Mouse (Mus musculus) neural tube, embryonic 13.5 days (tissue): ENCODE data around the gene Extl2. TPM values are rescaled to one million over a fixed set of nuclear protein-coding genes. Genes with fewer than 3 reads are reported as not detected.

Source experiments
- ATAC-seq: fragments of 200-750 bp; cut with Nextera tagmentation; 2 replicates; pipeline ENCODE4 v1.8.0; 2017; ENCODE audit warnings: low read depth, mild to moderate bottlenecking, moderate TSS enrichment, moderate library complexity
- H3K27ac ChIP-seq: fragments of 300-500 bp; sonication (generic); replicated peaks from 2 replicates; pipeline ENCODE4 v1.5.1; 2015; ENCODE audit warnings: moderate library complexity, mild to moderate bottlenecking, inconsistent platforms
- H3K27me3 ChIP-seq: fragments of 300-500 bp; sonication (generic); 2 replicates; pipeline ENCODE4 v1.6.1; 2015; ENCODE audit warnings: mild to moderate bottlenecking, inconsistent platforms
- H3K36me3 ChIP-seq: fragments of 300-500 bp; sonication (generic); 2 replicates; pipeline ENCODE4 v1.6.1; 2015; ENCODE audit warnings: mild to moderate bottlenecking, inconsistent platforms
- H3K4me1 ChIP-seq: fragments of 300-500 bp; sonication (generic); replicated peaks from 2 replicates; pipeline ENCODE4 v1.6.1; 2015; ENCODE audit warnings: inconsistent platforms
- H3K4me2 ChIP-seq: fragments of 300-500 bp; sonication (generic); 2 replicates; pipeline ENCODE4 v1.6.1; 2015; ENCODE audit warnings: inconsistent platforms, mild to moderate bottlenecking, moderate library complexity
- H3K4me3 ChIP-seq: fragments of 300-500 bp; sonication (generic); 2 replicates; pipeline ENCODE4 v1.5.1; 2015; ENCODE audit warnings: mild to moderate bottlenecking, inconsistent platforms
- H3K9ac ChIP-seq: fragments of 300-500 bp; sonication (generic); 2 replicates; pipeline ENCODE4 v1.6.1; 2015; ENCODE audit warnings: moderate library complexity, mild to moderate bottlenecking, inconsistent platforms
- H3K9me3 ChIP-seq: fragments of 300-500 bp; sonication (generic); 2 replicates; pipeline ENCODE4 v1.6.1; 2016; ENCODE audit warnings: inconsistent platforms
- WGBS: fragments of 180-500 bp; shearing (Covaris S2); methylation state at CpG from one replicate; pipeline ENCODE4 v1.1.7; 2015; 5-methylcytosine and 5-hydroxymethylcytosine counted together
- polyA plus RNA-seq: library from polyadenylated mRNA; unstranded; fragments of >200 nt; fragmentation: Nextera tagmentation; extraction: Ambion mirVana; gene quantifications from 2 replicates; pipeline ENCODE4 v1.2.1, GENCODE M21; 2015

The Extl2 gene
- polyA plus RNA-seq, 1 experiment from 2014 or later: 33.0 TPM

- H3K9ac ChIP-seq: no peak overlapping the region
- no peaks in the 10 kb centered on the region for H3K27me3 ChIP-seq
- H3K9me3 ChIP-seq: no peaks in the 10 kb centered on the region
- 41% methylated on average over 1 of the region's 1 CpGs for WGBS
- H3K36me3 ChIP-seq: peaks cover 66% of the 10 kb centered on the region
- no peak for ATAC-seq
- H3K4me1 ChIP-seq: no peaks in the 10 kb centered on the region
- H3K27ac ChIP-seq: no peak overlapping the region
- no peak overlapping the region for H3K4me3 ChIP-seq
- H3K4me2 ChIP-seq: no peak overlapping the region
Observed at GRCm38 (mm10) chr3:115979000-115979399, 28.3 kb upstream of the Extl2 start.

GRCm38 (mm10) chr3:115983217-115983616 lies 24.0 kb upstream of the Extl2 start:
- Histone ChIP-seq H3K9ac (no peak overlapping the region), H3K4me2 (no peak overlapping the region), H3K9me3 (no peaks in the 10 kb centered on the region), H3K27ac (no peak overlapping the region), H3K27me3 (no peaks in the 10 kb centered on the region), H3K4me1 (peaks cover 3% of the 10 kb centered on the region; the same call in 1 of the 2 replicates), H3K36me3 (peaks cover 62% of the 10 kb centered on the region), H3K4me3 (no peak overlapping the region)
- no peak for ATAC-seq
- 96% methylated on average over 8 of the region's 8 CpGs for WGBS

GRCm38 (mm10) chr3:115984653-115985052 lies 22.6 kb upstream of the Extl2 start:
- Histone ChIP-seq H3K9me3 (no peaks in the 10 kb centered on the region), H3K4me2 (no peak overlapping the region), H3K27ac (no peak overlapping the region), H3K4me1 (peaks cover 3% of the 10 kb centered on the region; the same call in 1 of the 2 replicates), H3K27me3 (no peaks in the 10 kb centered on the region), H3K36me3 (peaks cover 67% of the 10 kb centered on the region), H3K4me3 (no peak overlapping the region), H3K9ac (no peak overlapping the region)
- 96% methylated on average over 9 of the region's 9 CpGs for WGBS
- ATAC-seq: no peak

- H3K27ac ChIP-seq: no peak overlapping the region
- peak overlapping the region; percentile 12; the same call in 1 of the 2 replicates for H3K9ac ChIP-seq
- no peaks in the 10 kb centered on the region for H3K27me3 ChIP-seq
- 82% methylated on average over 9 of the region's 9 CpGs for WGBS
- no peak for ATAC-seq
- peaks cover 72% of the 10 kb centered on the region for H3K36me3 ChIP-seq
- H3K4me2 ChIP-seq: no peak overlapping the region
- H3K4me1 ChIP-seq: peaks cover 3% of the 10 kb centered on the region; the same call in 1 of the 2 replicates
- H3K9me3 ChIP-seq: no peaks in the 10 kb centered on the region
- no peak overlapping the region for H3K4me3 ChIP-seq
Observed at GRCm38 (mm10) chr3:115985183-115985892, 21.9 kb upstream of the Extl2 start.

- Histone ChIP-seq H3K36me3 (peaks cover 32% of the 10 kb centered on the region), H3K27me3 (no peaks in the 10 kb centered on the region)
- ATAC-seq: no peak
Observed at GRCm38 (mm10) chr3:115992103-115992502, 15.2 kb upstream of the Extl2 start.

GRCm38 (mm10) chr3:115992588-115992987 lies 14.7 kb upstream of the Extl2 start:
- H3K9ac ChIP-seq: no peak overlapping the region
- H3K9me3 ChIP-seq: no peaks in the 10 kb centered on the region
- WGBS: 71% methylated on average over 4 of the region's 4 CpGs
- H3K27ac ChIP-seq: no peak overlapping the region
- H3K4me2 ChIP-seq: no peak overlapping the region
- H3K27me3 ChIP-seq: no peaks in the 10 kb centered on the region
- H3K4me3 ChIP-seq: no peak overlapping the region
- ATAC-seq: no peak
- peaks cover 31% of the 10 kb centered on the region for H3K36me3 ChIP-seq
- no peaks in the 10 kb centered on the region for H3K4me1 ChIP-seq

More at GRCm38 (mm10) chr3:115992103-115992502, 15.2 kb upstream of the Extl2 start:
- H3K4me3 ChIP-seq: no peak overlapping the region
- no peak overlapping the region for H3K9ac ChIP-seq
- H3K9me3 ChIP-seq: no peaks in the 10 kb centered on the region
- no peak overlapping the region for H3K27ac ChIP-seq
- H3K4me2 ChIP-seq: no peak overlapping the region
- no peaks in the 10 kb centered on the region for H3K4me1 ChIP-seq
- WGBS: 90% methylated on average over 4 of the region's 4 CpGs

- Histone ChIP-seq H3K4me1 (no peaks in the 10 kb centered on the region), H3K27ac (no peak overlapping the region), H3K36me3 (peaks cover 33% of the 10 kb centered on the region), H3K9me3 (no peaks in the 10 kb centered on the region), H3K4me3 (no peak overlapping the region), H3K4me2 (no peak overlapping the region), H3K9ac (no peak overlapping the region), H3K27me3 (no peaks in the 10 kb centered on the region)
- WGBS: 59% methylated on average over 10 of the region's 10 CpGs
- no peak for ATAC-seq
Observed at GRCm38 (mm10) chr3:115993025-115993424, 14.2 kb upstream of the Extl2 start.

- Histone ChIP-seq H3K36me3 (peaks cover 38% of the 10 kb centered on the region), H3K27me3 (no peaks in the 10 kb centered on the region), H3K27ac (no peak overlapping the region), H3K9ac (no peak overlapping the region), H3K4me1 (no peaks in the 10 kb centered on the region), H3K4me3 (no peak overlapping the region), H3K9me3 (no peaks in the 10 kb centered on the region), H3K4me2 (no peak overlapping the region)
- WGBS: 87% methylated on average over 5 of the region's 5 CpGs
- ATAC-seq: no peak
Observed at GRCm38 (mm10) chr3:115996929-115997328, 10.3 kb upstream of the Extl2 start.

GRCm38 (mm10) chr3:116006284-116006977 lies 831 bp upstream of the Extl2 start:
- no peak; the same call in 1 of the 2 replicates for ATAC-seq
- H3K4me2 ChIP-seq: peak overlapping the region; percentile 92
- H3K4me1 ChIP-seq: peaks cover 29% of the 10 kb centered on the region
- H3K36me3 ChIP-seq: peaks cover 22% of the 10 kb centered on the region
- peak overlapping the region; percentile 94 for H3K9ac ChIP-seq
- peak overlapping the region; percentile 91 for H3K27ac ChIP-seq
- H3K27me3 ChIP-seq: no peaks in the 10 kb centered on the region
- H3K4me3 ChIP-seq: peak overlapping the region; percentile 90
- no peaks in the 10 kb centered on the region for H3K9me3 ChIP-seq
- 5% methylated on average over 12 of the region's 12 CpGs for WGBS

- peak overlapping the region; percentile 91 for H3K27ac ChIP-seq
- peak overlapping the region; percentile 94 for H3K9ac ChIP-seq
- ATAC-seq: peak; percentile 79
- peak overlapping the region; percentile 92 for H3K4me2 ChIP-seq
- peaks cover 12% of the 10 kb centered on the region for H3K36me3 ChIP-seq
- peaks cover 29% of the 10 kb centered on the region for H3K4me1 ChIP-seq
- WGBS: under 1% methylated on average over 12 of the region's 12 CpGs
- H3K4me3 ChIP-seq: peak overlapping the region; percentile 90
- no peaks in the 10 kb centered on the region for H3K27me3 ChIP-seq
- no peaks in the 10 kb centered on the region for H3K9me3 ChIP-seq
Observed at GRCm38 (mm10) chr3:116007941-116008440, 729 bp downstream of the Extl2 start.

- WGBS: 76% methylated on average over 17 of the region's 17 CpGs
- Histone ChIP-seq H3K9ac (peak overlapping the region; percentile 94; the same call in 1 of the 2 replicates), H3K4me2 (peak overlapping the region; percentile 92), H3K27ac (no peak overlapping the region), H3K4me3 (peak overlapping the region; percentile 90), H3K36me3 (no peaks in the 10 kb centered on the region), H3K4me1 (peaks cover 29% of the 10 kb centered on the region), H3K9me3 (no peaks in the 10 kb centered on the region), H3K27me3 (no peaks in the 10 kb centered on the region)
- no peak for ATAC-seq
Observed at GRCm38 (mm10) chr3:116009622-116010344, 2.5 kb downstream of the Extl2 start.

GRCm38 (mm10) chr3:116014901-116015300 lies 7.6 kb downstream of the Extl2 start:
- Histone ChIP-seq H3K4me1 (peaks cover 4% of the 10 kb centered on the region), H3K4me3 (no peak overlapping the region), H3K9me3 (no peaks in the 10 kb centered on the region), H3K27me3 (no peaks in the 10 kb centered on the region), H3K4me2 (no peak overlapping the region), H3K9ac (no peak overlapping the region), H3K27ac (no peak overlapping the region), H3K36me3 (no peaks in the 10 kb centered on the region)
- no peak for ATAC-seq
- WGBS: 89% methylated on average over 6 of the region's 6 CpGs
